Mouse (Mus musculus): Measurements from ENCODE around the gene Adipor2.
A peak's percentile ranks its signal among the peaks of the same experiment; 100 is the strongest.

- TF ChIP-seq CTCF (IDR thresholded peaks at IDR 0.05; ENCODE audit: borderline replicate concordance, insufficient read depth, low read depth, low read length) = no peak
- TF ChIP-seq POLR2A (IDR thresholded peaks at IDR 0.05; ENCODE audit: borderline replicate concordance, insufficient read depth, low read length) = 0 out of 2 replicates have a peak, but pooled peaks have one; percentile 18
Observed at GRCm38 (mm10) chr6:119330506-119330905, 87.0 kb downstream of the Adipor2 start, which contains the start of gene Lrtm2.
